Mouse (Mus musculus) forebrain, embryonic 11.5 days (tissue): ENCODE data around the gene Baiap2l1. TPM values are rescaled to one million over a fixed set of nuclear protein-coding genes. Genes with fewer than 3 reads are reported as not detected.

ENCODE experiments used
- ATAC-seq: fragments of 200-750 bp; cut with Nextera tagmentation; replicated peaks from 2 replicates; pipeline ENCODE4 v1.8.0; 2017; ENCODE audit warnings: moderate TSS enrichment; ENCODE audit not compliant: low FRiP score
- DNase-seq: peaks from one replicate; pipeline ENCODE4 v3.0.0-alpha.2; 2017; ENCODE audit warnings: low spot score
- H3K27ac ChIP-seq: fragments of 300-500 bp; sonication (generic); 2 replicates; pipeline ENCODE4 v1.5.1; 2014; ENCODE audit warnings: low read depth, low read length
- H3K27me3 ChIP-seq: fragments of 300-500 bp; sonication (generic); 2 replicates; pipeline ENCODE4 v1.6.1; 2014; ENCODE audit warnings: mild to moderate bottlenecking, low read length, mixed read lengths; ENCODE audit not compliant: control insufficient read depth, insufficient read depth
- H3K36me3 ChIP-seq: fragments of 300-500 bp; sonication (generic); 2 replicates; pipeline ENCODE4 v1.6.1; 2014; ENCODE audit warnings: mild to moderate bottlenecking, low read length, moderate library complexity, mixed read lengths; ENCODE audit not compliant: control insufficient read depth, insufficient read depth
- H3K4me1 ChIP-seq: fragments of 300-500 bp; sonication (generic); replicated peaks from 2 replicates; pipeline ENCODE4 v1.6.1; 2014; ENCODE audit warnings: low read length, mixed read lengths; ENCODE audit not compliant: control insufficient read depth, insufficient read depth
- H3K4me2 ChIP-seq: fragments of 300-500 bp; sonication (generic); 2 replicates; pipeline ENCODE4 v1.6.1; 2014; ENCODE audit warnings: low read depth, mild to moderate bottlenecking, low read length, moderate library complexity, mixed read lengths; ENCODE audit not compliant: severe bottlenecking
- H3K4me3 ChIP-seq: fragments of 300-500 bp; sonication (generic); 2 replicates; pipeline ENCODE4 v1.5.1; 2014; ENCODE audit warnings: low read depth, low read length
- H3K9ac ChIP-seq: fragments of 300-500 bp; sonication (generic); 2 replicates; pipeline ENCODE4 v1.6.1; 2014; ENCODE audit warnings: low read length
- H3K9me3 ChIP-seq: fragments of 300-500 bp; sonication (generic); 2 replicates; pipeline ENCODE4 v1.6.1; 2016; ENCODE audit warnings: low read length, mixed read lengths; ENCODE audit not compliant: control insufficient read depth
- WGBS: fragments of 180-500 bp; shearing (Covaris S2); extraction: QIAGEN DNeasy Blood & Tissue Kit; methylation state at CpG from one replicate; pipeline ENCODE4 v1.1.7; 2014; 5-methylcytosine and 5-hydroxymethylcytosine counted together
- polyA plus RNA-seq: library from polyadenylated mRNA; unstranded; fragments of >200 nt; fragmentation: Nextera tagmentation; extraction: Ambion mirVana; gene quantifications from 2 replicates; pipeline ENCODE4 v1.2.1, GENCODE M21; 2014

Gene Baiap2l1
- polyA plus RNA-seq, 1 experiment from 2014 or later, result 4.2 TPM

DNA sequence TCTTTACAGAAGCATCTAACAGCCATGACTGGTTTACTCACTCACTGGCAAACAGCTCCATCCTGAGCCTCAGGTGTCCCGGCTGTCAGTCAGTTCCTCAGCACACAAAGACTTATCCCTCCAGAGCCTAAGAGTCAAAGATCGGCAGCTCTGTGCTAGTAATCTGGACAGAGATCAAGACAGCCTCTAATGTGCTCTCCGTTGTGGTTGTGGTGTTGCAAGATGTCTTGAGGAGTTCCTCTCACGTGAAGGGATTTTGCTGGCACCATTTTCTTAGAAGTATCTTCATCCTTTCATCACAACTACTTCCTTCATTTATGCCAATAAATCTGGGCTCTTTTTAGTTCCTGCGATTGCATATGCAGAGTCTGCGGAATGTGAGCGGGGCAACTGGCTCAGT lies 45.7 kb downstream of the Baiap2l1 start:
- no peaks in the 10 kb centered on the region for H3K9me3 ChIP-seq
- DNase-seq (no peak), ATAC-seq (no peak)
- no peak overlapping the region for H3K27ac ChIP-seq
- no peak overlapping the region for H3K4me3 ChIP-seq
- 87% methylated on average over 7 of the region's 7 CpGs for WGBS
- no peaks in the 10 kb centered on the region for H3K36me3 ChIP-seq
- H3K9ac ChIP-seq, result no peak overlapping the region
- no peaks in the 10 kb centered on the region for H3K4me1 ChIP-seq
- H3K4me2 ChIP-seq, result no peak overlapping the region
- H3K27me3 ChIP-seq, result no peaks in the 10 kb centered on the region

DNA sequence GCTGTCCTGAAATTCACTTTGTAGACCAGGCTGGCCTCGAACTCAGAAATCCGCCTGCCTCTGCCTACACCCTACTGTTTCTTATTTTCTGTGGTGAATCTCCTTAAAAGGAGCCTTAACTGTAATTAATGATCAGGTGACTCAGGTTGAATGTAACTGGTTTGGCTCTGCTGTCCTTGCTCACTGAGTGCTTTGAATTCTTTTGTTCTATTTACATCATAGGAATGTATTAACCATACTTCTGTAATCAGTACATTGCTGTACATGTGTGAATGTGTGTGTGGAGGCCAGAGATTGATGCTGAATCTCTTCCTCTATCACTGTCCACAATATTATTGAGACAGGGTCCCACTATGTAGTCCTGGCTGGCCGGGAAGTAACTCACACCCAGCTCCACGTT lies 49.0 kb downstream of the Baiap2l1 start:
- H3K27ac ChIP-seq, result no peak overlapping the region
- H3K9me3 ChIP-seq, result no peaks in the 10 kb centered on the region
- WGBS, result 78% methylated on average over 4 of the region's 4 CpGs
- ATAC-seq (no peak), DNase-seq (no peak)
- H3K9ac ChIP-seq, result no peak overlapping the region
- no peak overlapping the region for H3K4me2 ChIP-seq
- no peaks in the 10 kb centered on the region for H3K27me3 ChIP-seq
- H3K4me3 ChIP-seq, result no peak overlapping the region
- H3K4me1 ChIP-seq, result no peaks in the 10 kb centered on the region
- no peaks in the 10 kb centered on the region for H3K36me3 ChIP-seq

DNA sequence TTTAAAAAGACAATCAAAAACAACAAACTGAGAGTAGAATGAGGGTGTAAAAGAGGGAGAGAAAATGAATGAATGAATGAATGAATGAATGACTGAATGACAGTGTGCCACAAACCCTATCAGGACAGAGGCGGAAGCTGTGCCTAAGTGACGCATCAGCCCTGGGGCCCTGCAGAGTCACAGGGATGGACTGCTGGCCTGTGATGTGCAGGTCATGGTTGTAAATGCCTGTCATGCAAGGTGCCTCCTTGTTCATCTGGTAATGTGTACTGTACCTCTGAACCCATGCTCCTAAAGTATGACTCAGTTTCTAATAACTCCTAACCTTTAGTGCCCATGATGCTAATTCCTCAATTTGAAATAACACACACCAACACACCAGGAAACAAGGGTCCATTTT lies 54.8 kb downstream of the Baiap2l1 start:
- Histone ChIP-seq H3K9me3 (no peaks in the 10 kb centered on the region), H3K27me3 (no peaks in the 10 kb centered on the region), H3K27ac (no peak overlapping the region), H3K36me3 (no peaks in the 10 kb centered on the region), H3K4me2 (no peak overlapping the region), H3K4me3 (no peak overlapping the region), H3K4me1 (no peaks in the 10 kb centered on the region), H3K9ac (no peak overlapping the region)
- ATAC-seq (no peak), DNase-seq (no peak)
- 95% methylated on average over 2 of the region's 2 CpGs for WGBS

DNA sequence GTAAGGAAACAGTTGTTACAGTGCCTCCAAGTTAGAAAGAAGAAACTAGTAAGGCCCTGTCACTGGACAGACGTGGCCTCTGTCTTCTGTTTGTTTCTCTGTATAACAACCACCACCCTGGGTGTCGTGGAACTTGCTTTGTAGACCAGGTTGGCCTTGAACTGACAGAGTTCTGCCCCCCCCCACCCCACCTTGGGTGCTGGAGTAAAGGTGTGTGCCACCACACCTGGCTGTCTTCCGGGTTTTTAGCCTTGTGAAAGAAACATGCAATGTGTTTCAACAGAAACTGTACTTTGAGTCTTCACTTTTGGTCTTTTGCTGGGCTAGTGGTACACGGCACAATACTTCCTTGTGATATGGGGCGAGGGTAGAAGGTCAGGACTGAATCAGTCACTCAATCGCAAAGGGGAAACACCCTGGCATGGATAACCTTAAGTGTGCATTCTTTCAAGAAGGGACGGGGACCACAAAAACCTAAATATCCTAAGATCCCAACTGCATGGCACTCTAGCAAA lies 61.8 kb downstream of the Baiap2l1 start:
- no peak overlapping the region for H3K9ac ChIP-seq
- H3K27ac ChIP-seq, result no peak overlapping the region
- no peak overlapping the region for H3K4me2 ChIP-seq
- 85% methylated on average over 7 of the region's 7 CpGs for WGBS
- H3K27me3 ChIP-seq, result no peaks in the 10 kb centered on the region
- ATAC-seq, result no peak
- DNase-seq, result no peak
- no peaks in the 10 kb centered on the region for H3K36me3 ChIP-seq
- no peak overlapping the region for H3K4me3 ChIP-seq
- no peaks in the 10 kb centered on the region for H3K4me1 ChIP-seq
- H3K9me3 ChIP-seq, result no peaks in the 10 kb centered on the region

DNA sequence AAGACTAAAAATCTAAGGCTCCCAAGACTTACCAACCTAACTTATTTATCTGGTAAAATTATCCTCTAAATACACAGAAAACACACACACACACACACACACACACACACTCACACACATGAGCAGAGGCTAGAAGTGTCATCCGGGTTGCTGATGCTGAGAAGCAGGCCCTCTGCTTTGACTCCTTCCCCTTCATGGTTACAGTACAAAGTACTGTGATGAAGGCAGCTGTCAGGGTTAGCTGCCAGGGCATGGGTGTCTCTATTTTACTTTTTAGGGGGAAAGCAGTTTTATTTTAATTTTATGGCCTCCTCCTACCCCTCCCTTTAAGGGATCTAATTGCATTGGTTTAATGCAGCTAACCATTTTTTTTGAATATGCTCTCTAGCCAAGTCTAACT lies 62.6 kb downstream of the Baiap2l1 start:
- ATAC-seq (no peak), DNase-seq (no peak)
- Histone ChIP-seq H3K4me1 (no peaks in the 10 kb centered on the region), H3K4me2 (no peak overlapping the region), H3K9me3 (no peaks in the 10 kb centered on the region), H3K4me3 (no peak overlapping the region), H3K27me3 (no peaks in the 10 kb centered on the region), H3K9ac (no peak overlapping the region), H3K36me3 (no peaks in the 10 kb centered on the region), H3K27ac (no peak overlapping the region)
- WGBS, result 94% methylated on average over 1 of the region's 1 CpGs

DNA sequence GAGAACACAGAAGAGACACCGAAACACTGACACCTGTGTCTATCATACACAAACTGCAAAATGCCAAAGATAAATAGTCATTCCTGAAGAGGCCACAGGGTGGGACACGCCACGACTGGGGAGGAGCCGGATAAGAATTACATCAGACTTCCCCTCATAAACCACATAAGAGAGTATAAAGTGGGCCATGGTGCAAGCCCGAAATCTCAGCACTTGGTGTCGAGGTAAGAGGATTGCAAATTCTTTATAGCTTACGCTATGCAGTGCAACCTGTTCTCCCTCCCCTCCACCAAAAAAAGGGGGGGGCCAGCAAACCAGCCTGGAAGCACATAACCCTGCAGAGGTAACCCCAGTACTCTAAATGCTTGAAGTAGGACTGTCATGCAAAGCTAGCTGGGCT lies 63.0 kb downstream of the Baiap2l1 start:
- WGBS, result 89% methylated on average over 7 of the region's 7 CpGs
- Histone ChIP-seq H3K9ac (no peak overlapping the region), H3K4me1 (no peaks in the 10 kb centered on the region), H3K4me2 (no peak overlapping the region), H3K4me3 (no peak overlapping the region), H3K27me3 (no peaks in the 10 kb centered on the region), H3K36me3 (no peaks in the 10 kb centered on the region), H3K9me3 (no peaks in the 10 kb centered on the region), H3K27ac (no peak overlapping the region)
- ATAC-seq (no peak), DNase-seq (no peak)

DNA sequence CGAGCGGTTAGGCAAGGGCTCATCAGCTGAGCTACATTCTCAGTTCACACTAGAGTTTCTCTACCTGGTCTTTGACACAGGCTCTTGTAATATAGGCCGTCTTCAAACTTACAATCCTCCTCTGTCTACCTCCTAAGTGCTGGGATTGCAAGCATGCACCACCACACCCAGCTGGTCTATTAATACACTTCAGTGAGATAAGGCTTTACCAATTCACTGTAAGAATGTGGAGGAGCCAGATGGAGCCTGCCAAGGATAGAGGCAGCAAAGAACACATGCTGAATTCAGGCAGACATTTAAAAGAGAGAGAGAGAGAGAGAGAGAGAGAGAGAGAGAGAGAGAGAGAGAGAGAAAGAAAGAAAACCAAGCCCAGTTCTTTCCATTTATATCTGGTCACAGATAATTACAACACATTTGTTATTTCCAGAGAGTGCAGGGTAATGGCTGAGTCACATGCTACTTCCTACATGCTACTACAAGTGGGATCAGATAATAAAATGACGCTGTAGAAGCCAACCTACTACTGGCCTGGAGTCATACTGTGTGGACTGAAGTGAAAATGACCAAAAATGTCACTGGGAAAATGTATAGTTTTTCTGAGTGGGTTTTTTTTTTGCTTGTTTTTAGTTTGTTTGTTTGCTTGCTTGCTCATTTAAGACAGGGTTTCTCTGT lies 68.0 kb downstream of the Baiap2l1 start:
- no peaks in the 10 kb centered on the region for H3K4me1 ChIP-seq
- H3K4me2 ChIP-seq, result no peak overlapping the region
- no peaks in the 10 kb centered on the region for H3K36me3 ChIP-seq
- no peak overlapping the region for H3K9ac ChIP-seq
- no peak for DNase-seq
- WGBS, result 93% methylated on average over 4 of the region's 4 CpGs
- no peak for ATAC-seq
- no peaks in the 10 kb centered on the region for H3K27me3 ChIP-seq
- H3K4me3 ChIP-seq, result no peak overlapping the region
- H3K9me3 ChIP-seq, result no peaks in the 10 kb centered on the region
- H3K27ac ChIP-seq, result no peak overlapping the region

DNA sequence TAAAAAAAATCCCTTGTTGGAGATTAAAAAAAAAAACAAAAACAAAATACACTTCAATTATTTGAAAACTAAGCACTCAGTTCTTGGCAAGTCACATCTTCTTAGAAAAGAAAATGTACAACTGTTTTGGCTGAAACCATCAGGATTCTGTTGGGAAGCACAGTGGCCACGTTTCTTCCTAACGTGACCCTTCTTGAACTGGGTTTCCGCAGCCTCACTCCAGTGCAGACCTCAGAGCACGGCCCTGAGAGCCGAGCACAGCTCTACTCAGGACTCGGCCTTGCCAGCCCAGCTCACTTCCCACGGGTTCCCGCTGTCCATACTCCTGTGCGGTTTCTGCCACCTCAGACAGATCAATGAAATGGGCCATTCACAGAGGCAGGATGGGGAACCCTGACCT lies 69.5 kb downstream of the Baiap2l1 start:
- Histone ChIP-seq H3K4me3 (no peak overlapping the region), H3K4me2 (no peak overlapping the region), H3K9me3 (no peaks in the 10 kb centered on the region), H3K27me3 (no peaks in the 10 kb centered on the region), H3K36me3 (no peaks in the 10 kb centered on the region), H3K27ac (no peak overlapping the region), H3K9ac (no peak overlapping the region), H3K4me1 (no peaks in the 10 kb centered on the region)
- ATAC-seq (no peak), DNase-seq (no peak)
- 88% methylated on average over 9 of the region's 9 CpGs for WGBS

DNA sequence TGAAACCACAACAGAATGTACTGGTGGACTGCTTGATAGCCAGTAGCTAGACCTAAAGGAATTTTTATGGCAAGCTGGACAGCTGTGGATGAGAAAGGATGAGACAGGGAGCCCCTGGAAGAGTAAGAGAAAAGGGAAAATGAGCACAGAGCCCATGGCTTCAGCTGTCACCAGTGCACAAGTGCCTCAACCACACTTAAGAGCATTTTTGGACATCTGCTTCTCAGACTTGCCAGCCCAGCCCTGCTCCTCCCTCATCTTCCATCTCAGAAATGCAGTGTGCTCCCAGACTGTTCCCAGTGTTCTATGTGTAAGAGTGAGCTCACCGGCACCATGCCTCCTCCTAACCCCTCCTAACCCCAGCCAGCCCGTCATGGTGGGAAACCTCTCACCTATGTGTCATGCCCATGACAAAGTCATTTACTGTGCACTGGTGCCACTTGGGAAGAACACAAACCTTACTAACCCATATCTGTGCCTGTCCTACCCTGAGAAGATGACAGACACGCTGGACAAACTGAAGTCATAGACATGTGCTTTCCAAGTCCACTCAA lies 70.6 kb downstream of the Baiap2l1 start:
- ATAC-seq, result no peak
- 89% methylated on average over 3 of the region's 3 CpGs for WGBS

More for the DNA sequence above, 70.6 kb downstream of the Baiap2l1 start:
- Histone ChIP-seq H3K4me3 (no peak overlapping the region), H3K27me3 (no peaks in the 10 kb centered on the region), H3K9ac (no peak overlapping the region), H3K36me3 (no peaks in the 10 kb centered on the region), H3K9me3 (no peaks in the 10 kb centered on the region), H3K27ac (no peak overlapping the region), H3K4me2 (no peak overlapping the region), H3K4me1 (no peaks in the 10 kb centered on the region)
- DNase-seq, result no peak
